Mouse (Mus musculus): ENCODE measurements around the gene 4930438A08Rik. TPM values are rescaled to one million over a fixed set of nuclear protein-coding genes. Genes with fewer than 3 reads are reported as not detected.
"Not testable (repeated sequence)": the region's sequence is repeated elsewhere in the genome, so short reads cannot be mapped to it uniquely, and the experiment has no call there.

Gene 4930438A08Rik
- polyA plus RNA-seq, 1 experiment from 2014 or later = 0.11 TPM

GRCm38 (mm10) chr11:58297396-58297795 is 22.8 kb downstream of the 4930438A08Rik start:
- Histone ChIP-seq H3K9me3 (ENCODE audit: control insufficient read depth, low read length) (no peaks in the 10 kb centered on the region), H3K36me3 (ENCODE audit: control insufficient read depth, insufficient read depth, low read length) (no peaks in the 10 kb centered on the region), H3K9ac (ENCODE audit: low read depth, low read length) (no peak overlapping the region), H3K4me2 (ENCODE audit: low read length) (no peak overlapping the region), H3K4me1 (ENCODE audit: control insufficient read depth, insufficient read depth, low read depth, low read length) (no peaks in the 10 kb centered on the region; the same call in 1 of the 2 replicates), H3K27me3 (replicated peaks; ENCODE audit: control insufficient read depth, insufficient read depth, low read length) (no peaks in the 10 kb centered on the region), H3K27ac (ENCODE audit: low read depth, low read length) (no peak overlapping the region), H3K4me3 (ENCODE audit: low read length) (no peak overlapping the region)
- ATAC-seq = no peak
- 36% methylated on average over 5 of the region's 6 CpGs for WGBS

GRCm38 (mm10) chr11:58301057-58301456 is 26.5 kb downstream of the 4930438A08Rik start:
- Histone ChIP-seq H3K27me3 (replicated peaks; ENCODE audit: control insufficient read depth, insufficient read depth, low read length) (no peaks in the 10 kb centered on the region), H3K9me3 (ENCODE audit: control insufficient read depth, low read length) (no peaks in the 10 kb centered on the region), H3K4me2 (ENCODE audit: low read length) (peak overlapping the region; percentile 66), H3K4me3 (ENCODE audit: low read length) (peak overlapping the region; percentile 57), H3K27ac (ENCODE audit: low read depth, low read length) (peak overlapping the region; percentile 14), H3K9ac (ENCODE audit: low read depth, low read length) (peak overlapping the region; percentile 19; the same call in 1 of the 2 replicates), H3K4me1 (ENCODE audit: control insufficient read depth, insufficient read depth, low read depth, low read length) (peaks cover 6% of the 10 kb centered on the region), H3K36me3 (ENCODE audit: control insufficient read depth, insufficient read depth, low read length) (no peaks in the 10 kb centered on the region)
- WGBS = 11% methylated on average over 13 of the region's 13 CpGs
- peak; percentile 19; the same call in 1 of the 2 replicates for ATAC-seq

- H3K9ac ChIP-seq (ENCODE audit: low read depth, low read length) = peak overlapping the region; percentile 62
- no peaks in the 10 kb centered on the region for H3K27me3 ChIP-seq (replicated peaks; ENCODE audit: control insufficient read depth, insufficient read depth, low read length)
- WGBS = under 1% methylated on average over 36 of the region's 36 CpGs
- H3K27ac ChIP-seq (ENCODE audit: low read depth, low read length) = peak overlapping the region; percentile 90
- H3K4me2 ChIP-seq (ENCODE audit: low read length) = peak overlapping the region; percentile 66
- no peaks in the 10 kb centered on the region for H3K36me3 ChIP-seq (ENCODE audit: control insufficient read depth, insufficient read depth, low read length)
- no peaks in the 10 kb centered on the region for H3K9me3 ChIP-seq (ENCODE audit: control insufficient read depth, low read length)
- H3K4me1 ChIP-seq (ENCODE audit: control insufficient read depth, insufficient read depth, low read depth, low read length) = peaks cover 10% of the 10 kb centered on the region
- peak overlapping the region; percentile 57 for H3K4me3 ChIP-seq (ENCODE audit: low read length)
- peak; percentile 91 for ATAC-seq
Measured at GRCm38 (mm10) chr11:58301837-58302754, 27.5 kb downstream of the 4930438A08Rik start.

GRCm38 (mm10) chr11:58302774-58303445 is 28.3 kb downstream of the 4930438A08Rik start:
- Histone ChIP-seq H3K9ac (ENCODE audit: low read depth, low read length) (peak overlapping the region; percentile 60), H3K4me2 (ENCODE audit: low read length) (peak overlapping the region; percentile 66), H3K4me3 (ENCODE audit: low read length) (peak overlapping the region; percentile 57), H3K27me3 (replicated peaks; ENCODE audit: control insufficient read depth, insufficient read depth, low read length) (no peaks in the 10 kb centered on the region), H3K9me3 (ENCODE audit: control insufficient read depth, low read length) (no peaks in the 10 kb centered on the region), H3K4me1 (ENCODE audit: control insufficient read depth, insufficient read depth, low read depth, low read length) (peaks cover 15% of the 10 kb centered on the region), H3K27ac (ENCODE audit: low read depth, low read length) (peak overlapping the region; percentile 90), H3K36me3 (ENCODE audit: control insufficient read depth, insufficient read depth, low read length) (no peaks in the 10 kb centered on the region)
- under 1% methylated on average over 26 of the region's 26 CpGs for WGBS
- peak; percentile 43 for ATAC-seq

- H3K36me3 ChIP-seq (ENCODE audit: control insufficient read depth, insufficient read depth, low read length) = no peaks in the 10 kb centered on the region
- no peak for ATAC-seq
- 10% methylated on average over 7 of the region's 7 CpGs for WGBS
- peak overlapping the region; percentile 68 for H3K4me2 ChIP-seq (ENCODE audit: low read length)
- peak overlapping the region; percentile 32 for H3K4me3 ChIP-seq (ENCODE audit: low read length)
- H3K9ac ChIP-seq (ENCODE audit: low read depth, low read length) = peak overlapping the region; percentile 27; the same call in 1 of the 2 replicates
- H3K27me3 ChIP-seq (replicated peaks; ENCODE audit: control insufficient read depth, insufficient read depth, low read length) = no peaks in the 10 kb centered on the region
- H3K9me3 ChIP-seq (ENCODE audit: control insufficient read depth, low read length) = no peaks in the 10 kb centered on the region
- H3K27ac ChIP-seq (ENCODE audit: low read depth, low read length) = no peak overlapping the region
- H3K4me1 ChIP-seq (ENCODE audit: control insufficient read depth, insufficient read depth, low read depth, low read length) = peaks cover 18% of the 10 kb centered on the region
Measured at GRCm38 (mm10) chr11:58303594-58303993, 29.0 kb downstream of the 4930438A08Rik start.

GRCm38 (mm10) chr11:58305299-58305698 is 30.7 kb downstream of the 4930438A08Rik start:
- 92% methylated on average over 8 of the region's 8 CpGs for WGBS
- H3K4me1 ChIP-seq (ENCODE audit: control insufficient read depth, insufficient read depth, low read depth, low read length) = peaks cover 18% of the 10 kb centered on the region
- not testable (repeated sequence) for H3K27me3 ChIP-seq (replicated peaks; ENCODE audit: control insufficient read depth, insufficient read depth, low read length)

GRCm38 (mm10) chr11:58306860-58307308 is 32.3 kb downstream of the 4930438A08Rik start, which contains the start of gene Zfp692:
Gene Zfp692, plus strand, starts transcription at chr11:58307069.
- WGBS = under 1% methylated on average over 34 of the region's 34 CpGs
- peak within 1 kb of the TSS; percentile 95 for H3K4me2 ChIP-seq (ENCODE audit: low read length)
- no peaks in the 10 kb centered on the region for H3K27me3 ChIP-seq (replicated peaks; ENCODE audit: control insufficient read depth, insufficient read depth, low read length)
- ATAC-seq = peak; percentile 87
- peak within 1 kb of the TSS; percentile 85 for H3K27ac ChIP-seq (ENCODE audit: low read depth, low read length)
- peaks cover 18% of the 10 kb centered on the region for H3K4me1 ChIP-seq (ENCODE audit: control insufficient read depth, insufficient read depth, low read depth, low read length)
- H3K4me3 ChIP-seq (ENCODE audit: low read length) = peak within 1 kb of the TSS; percentile 63
- H3K9ac ChIP-seq (ENCODE audit: low read depth, low read length) = peak within 1 kb of the TSS; percentile 77
- no peaks in the 10 kb centered on the region for H3K9me3 ChIP-seq (ENCODE audit: control insufficient read depth, low read length)
- H3K36me3 ChIP-seq (ENCODE audit: control insufficient read depth, insufficient read depth, low read length) = no peaks in the 10 kb centered on the region

More at GRCm38 (mm10) chr11:58305299-58305698, 30.7 kb downstream of the 4930438A08Rik start:
- not testable (repeated sequence) for H3K9me3 ChIP-seq (ENCODE audit: control insufficient read depth, low read length); H3K4me3 ChIP-seq (ENCODE audit: low read length); H3K4me2 ChIP-seq (ENCODE audit: low read length); H3K36me3 ChIP-seq (ENCODE audit: control insufficient read depth, insufficient read depth, low read length); ATAC-seq; H3K9ac ChIP-seq (ENCODE audit: low read depth, low read length); H3K27ac ChIP-seq (ENCODE audit: low read depth, low read length)

GRCm38 (mm10) chr11:58307411-58308080 is 32.9 kb downstream of the 4930438A08Rik start:
- peaks cover 18% of the 10 kb centered on the region for H3K4me1 ChIP-seq (ENCODE audit: control insufficient read depth, insufficient read depth, low read depth, low read length)
- peak overlapping the region; percentile 85 for H3K27ac ChIP-seq (ENCODE audit: low read depth, low read length)
- WGBS = under 1% methylated on average over 40 of the region's 42 CpGs
- H3K9me3 ChIP-seq (ENCODE audit: control insufficient read depth, low read length) = no peaks in the 10 kb centered on the region
- H3K9ac ChIP-seq (ENCODE audit: low read depth, low read length) = peak overlapping the region; percentile 77
- peak overlapping the region; percentile 63 for H3K4me3 ChIP-seq (ENCODE audit: low read length)
- no peaks in the 10 kb centered on the region for H3K27me3 ChIP-seq (replicated peaks; ENCODE audit: control insufficient read depth, insufficient read depth, low read length)
- no peaks in the 10 kb centered on the region for H3K36me3 ChIP-seq (ENCODE audit: control insufficient read depth, insufficient read depth, low read length)
- H3K4me2 ChIP-seq (ENCODE audit: low read length) = peak overlapping the region; percentile 95
- peak; percentile 55 for ATAC-seq
